Mouse (Mus musculus) yolk sac, embryonic 10.5 days (tissue): ENCODE measurements at regions not wholly inside any gene's neighbourhood (a gene's known extent, or its start where the extent isn't known, plus 50 kb on each side); places are given as distances from the start of the nearest gene placed in this dataset.

ENCODE experiments used
- DNase-seq: peaks from one replicate; pipeline ENCODE4 v3.0.0-alpha.2; 2017; ENCODE audit warnings: low spot score

GRCm38 (mm10) chr7:71873817-71874216, 432.6 kb downstream of the Mctp2 start:
- no peak for DNase-seq

- no peak for DNase-seq
Observed at GRCm38 (mm10) chr7:71872912-71873311, 433.5 kb downstream of the Mctp2 start.

GRCm38 (mm10) chr7:71867090-71867489, 439.3 kb downstream of the Mctp2 start:
- no peak for DNase-seq

GRCm38 (mm10) chr7:71865371-71866166, 440.8 kb downstream of the Mctp2 start:
- DNase-seq: no peak

- DNase-seq: no peak
Observed at GRCm38 (mm10) chr7:71852864-71853263, 453.5 kb downstream of the Mctp2 start.

- no peak for DNase-seq
Observed at GRCm38 (mm10) chr7:71849174-71849573, 457.2 kb downstream of the Mctp2 start.

GRCm38 (mm10) chr7:71837845-71838244, 468.6 kb downstream of the Mctp2 start:
- DNase-seq: no peak

GRCm38 (mm10) chr7:71831790-71832525, 474.4 kb downstream of the Mctp2 start:
- no peak for DNase-seq

GRCm38 (mm10) chr7:71829567-71829966, 476.8 kb downstream of the Mctp2 start:
- no peak for DNase-seq

GRCm38 (mm10) chr7:71816138-71816537, 464.9 kb upstream of the Gm10295 start:
- no peak for DNase-seq

- peak; percentile 13 for DNase-seq
Observed at GRCm38 (mm10) chr7:71794201-71794600, 442.9 kb upstream of the Gm10295 start.

- DNase-seq: no peak
Observed at GRCm38 (mm10) chr7:71788401-71788800, 437.1 kb upstream of the Gm10295 start.

GRCm38 (mm10) chr7:71782496-71782895, 431.2 kb upstream of the Gm10295 start:
- no peak for DNase-seq

GRCm38 (mm10) chr7:71749886-71750285, 398.6 kb upstream of the Gm10295 start:
- DNase-seq: no peak

- no peak for DNase-seq
Observed at GRCm38 (mm10) chr7:71746118-71746897, 395.0 kb upstream of the Gm10295 start.

GRCm38 (mm10) chr7:71728509-71728908, 377.2 kb upstream of the Gm10295 start:
- no peak for DNase-seq

- DNase-seq: no peak
Observed at GRCm38 (mm10) chr7:71708209-71708608, 356.9 kb upstream of the Gm10295 start.

GRCm38 (mm10) chr7:71706201-71706600, 354.9 kb upstream of the Gm10295 start:
- no peak for DNase-seq

- peak; percentile 49 for DNase-seq
Observed at GRCm38 (mm10) chr7:71705426-71706050, 354.3 kb upstream of the Gm10295 start.

GRCm38 (mm10) chr7:71704661-71705240, 353.5 kb upstream of the Gm10295 start:
- DNase-seq: no peak
